Mouse (Mus musculus) v-Abl transformed pro-B cells (cell line): ENCODE data around the gene Brsk1.

Source experiments
- in situ Hi-C, 2 experiments: fragments of 400-800 bp; cut with MboI; formaldehyde crosslinking; loops; one replicate each; pipeline ENCODE4 v1.15.1; 2025; ENCODE audit not compliant: unreplicated experiment in 2 of 2

Gene Brsk1

DNA sequence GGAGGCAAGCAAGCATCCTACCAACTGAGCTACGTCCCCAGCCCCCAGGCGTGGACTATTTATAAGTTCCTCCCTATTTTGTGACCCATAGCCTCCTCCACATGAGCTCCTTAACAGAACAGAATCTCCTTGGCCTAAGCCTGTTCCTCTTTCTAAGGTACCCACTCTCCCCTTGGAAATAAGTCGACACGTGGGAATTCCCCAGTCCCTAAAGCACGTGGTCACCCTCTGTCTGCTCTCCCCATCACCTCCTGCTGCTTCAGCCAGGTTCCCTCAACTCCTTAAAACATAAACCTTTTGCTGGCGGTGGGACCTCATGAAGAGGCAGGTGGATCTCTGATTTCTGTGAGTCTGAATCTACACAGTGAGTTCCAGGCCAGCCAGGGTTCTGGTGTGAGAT is 26.6 kb downstream of the Brsk1 start:
- in situ Hi-C loops, result no loop called here

DNA sequence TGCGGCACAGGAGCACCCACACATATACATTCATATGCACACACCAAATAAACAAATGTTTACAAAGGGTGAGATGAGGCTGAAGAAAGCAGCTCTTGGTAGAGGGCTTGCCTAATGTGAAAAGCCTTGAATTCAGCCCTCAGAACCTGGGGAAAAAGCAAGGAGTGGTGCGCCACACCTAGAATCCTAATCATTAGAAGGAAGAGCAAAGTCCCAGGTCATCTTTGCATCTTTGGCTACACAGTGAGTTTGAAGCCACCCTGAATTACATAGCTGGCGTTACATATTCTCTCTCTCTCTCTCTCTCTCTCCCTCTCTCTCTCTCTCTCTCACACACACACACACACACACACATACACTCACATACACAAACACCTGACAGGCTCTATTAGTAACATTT is 28.9 kb downstream of the Brsk1 start:
- in situ Hi-C loops, result no loop called here

DNA sequence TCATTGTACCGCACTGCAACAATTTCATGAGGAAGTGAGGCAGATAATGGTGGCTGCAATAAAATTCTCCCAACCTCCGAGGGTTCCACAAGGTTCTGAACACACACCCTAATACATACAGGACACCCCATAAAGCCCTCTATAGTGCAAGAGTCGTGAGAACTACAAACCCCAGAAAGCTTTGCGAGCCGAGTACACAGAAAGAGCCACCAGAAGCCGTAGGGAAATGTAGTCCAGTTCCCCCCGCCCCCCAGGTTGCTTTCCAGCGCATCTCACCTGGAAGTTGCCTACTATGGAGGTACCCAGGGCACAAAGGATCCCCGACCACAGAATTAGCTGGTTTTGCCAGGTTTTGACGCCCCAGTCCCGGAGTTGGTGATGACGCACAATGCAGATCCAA is 33.1 kb downstream of the Brsk1 start:
- in situ Hi-C loops, result no loop called here

- in situ Hi-C loops, result no loop called here
These were observed 34.0 kb downstream of the Brsk1 start for GRCm38 (mm10) chr7:4724359-4724758.

DNA sequence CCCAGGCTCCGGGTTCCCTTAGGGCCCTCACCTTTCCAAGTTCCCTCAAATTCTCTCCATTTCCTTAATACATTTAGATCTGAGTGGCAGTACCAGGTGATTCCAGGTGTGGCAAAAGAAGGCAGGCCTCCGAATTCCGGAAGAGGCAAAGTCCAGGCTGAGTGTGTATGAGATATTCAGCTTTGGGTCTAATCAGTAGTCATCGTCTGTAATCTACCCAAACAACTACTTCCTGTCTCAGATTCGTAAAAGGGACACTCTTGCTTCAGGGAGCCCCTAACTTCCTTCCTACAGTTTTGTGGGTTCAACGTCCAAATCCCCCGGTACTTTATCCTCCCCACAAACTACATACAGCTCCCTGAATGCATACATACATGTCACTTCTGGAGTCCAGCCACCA is 34.8 kb downstream of the Brsk1 start, which contains the start of gene Tmem150b:
Gene Tmem150b, minus strand, starts transcription at position 81 of the 400 bp plus-strand sequence.
- in situ Hi-C loops, result no loop called here

- in situ Hi-C loops, result loop anchor here in 1 of 2 experiments (5.0 kb wide), 1 partner anchor 34 kb away; no protein-coding TSS in a partner anchor
These were observed 40.7 kb downstream of the Brsk1 start for GRCm38 (mm10) chr7:4731090-4731489.

- in situ Hi-C loops, result loop anchor here in 1 of 2 experiments (5.0 kb wide), 1 partner anchor 36 kb away; no protein-coding TSS in a partner anchor
These were observed 42.6 kb downstream of the Brsk1 start for GRCm38 (mm10) chr7:4732968-4733392.

DNA sequence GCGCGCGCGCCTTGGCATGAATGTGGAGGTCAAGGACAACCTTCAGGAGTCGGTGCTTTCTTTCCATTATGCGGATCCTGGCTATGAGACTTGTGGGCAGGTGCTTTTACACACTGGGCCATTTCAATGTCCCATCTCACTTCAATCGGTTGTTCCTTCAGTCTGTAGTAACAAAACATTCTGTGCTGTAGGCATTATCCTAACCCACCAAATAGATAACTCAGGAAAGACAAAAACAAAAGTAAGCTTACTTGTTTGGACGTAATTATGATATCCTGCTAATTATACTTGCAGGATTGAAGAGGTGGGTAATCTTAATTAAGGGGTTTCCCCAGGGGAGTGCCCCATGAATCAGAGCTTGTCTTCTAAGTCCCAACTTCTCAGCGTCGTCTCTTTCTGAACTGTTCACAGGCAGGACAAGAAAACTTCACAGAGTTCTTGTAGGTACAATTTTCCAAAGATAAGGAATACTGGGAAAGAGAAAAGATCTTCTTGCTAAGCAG is 48.7 kb downstream of the Brsk1 start:
- in situ Hi-C loops, result loop anchor here in 1 of 2 experiments (5.0 kb wide), 1 partner anchor 52 kb away; the partner anchor contains the start of gene Hspbp1

DNA sequence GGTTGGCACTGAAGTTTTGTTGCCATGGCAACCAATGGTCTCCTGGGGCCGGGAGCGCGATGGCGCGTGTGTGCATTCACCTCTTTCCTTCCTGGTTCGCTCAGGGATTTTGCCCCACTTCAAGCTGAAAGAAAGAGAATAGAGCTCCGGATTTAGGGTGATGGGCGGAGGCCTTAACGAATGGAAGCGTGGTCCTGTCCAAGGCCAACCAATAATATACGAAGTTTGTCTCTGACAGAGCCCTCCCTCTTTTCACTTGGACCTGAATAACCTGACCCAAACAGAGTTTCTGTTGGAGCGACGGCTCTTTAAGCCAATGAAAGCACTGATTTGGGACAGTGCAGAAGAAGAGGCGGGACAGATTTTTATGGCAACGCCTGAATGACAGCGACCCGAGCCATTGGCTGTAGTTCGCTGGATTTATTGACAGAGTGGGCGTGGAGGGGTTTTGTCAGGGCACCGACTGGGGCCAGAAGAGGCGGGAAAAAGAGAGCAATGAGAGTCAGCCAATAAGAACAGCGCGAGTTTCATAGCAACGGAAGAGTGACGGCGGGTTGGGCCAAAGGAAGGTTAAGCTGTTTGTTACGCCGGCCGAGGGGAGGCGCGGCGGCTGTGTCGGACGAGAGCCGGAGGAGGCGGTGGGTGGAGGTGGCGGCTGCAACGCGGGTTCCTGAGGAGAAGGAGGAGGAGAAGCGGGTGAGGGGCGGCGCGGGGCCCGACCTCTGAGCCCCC is 49.3 kb downstream of the Brsk1 start, which contains the start of gene Kmt5c:
Gene Kmt5c, plus strand, starts transcription at position 572 of the 732 bp plus-strand sequence.
- in situ Hi-C loops, result loop anchor here in 1 of 2 experiments (5.0 kb wide), 1 partner anchor 52 kb away; the partner anchor contains the start of gene Hspbp1

- in situ Hi-C loops, result no loop called here
These were observed 49.9 kb downstream of the Brsk1 start for GRCm38 (mm10) chr7:4740309-4740727.

- in situ Hi-C loops, result no loop called here
These were observed 50.7 kb downstream of the Brsk1 start for GRCm38 (mm10) chr7:4741151-4741550.

DNA sequence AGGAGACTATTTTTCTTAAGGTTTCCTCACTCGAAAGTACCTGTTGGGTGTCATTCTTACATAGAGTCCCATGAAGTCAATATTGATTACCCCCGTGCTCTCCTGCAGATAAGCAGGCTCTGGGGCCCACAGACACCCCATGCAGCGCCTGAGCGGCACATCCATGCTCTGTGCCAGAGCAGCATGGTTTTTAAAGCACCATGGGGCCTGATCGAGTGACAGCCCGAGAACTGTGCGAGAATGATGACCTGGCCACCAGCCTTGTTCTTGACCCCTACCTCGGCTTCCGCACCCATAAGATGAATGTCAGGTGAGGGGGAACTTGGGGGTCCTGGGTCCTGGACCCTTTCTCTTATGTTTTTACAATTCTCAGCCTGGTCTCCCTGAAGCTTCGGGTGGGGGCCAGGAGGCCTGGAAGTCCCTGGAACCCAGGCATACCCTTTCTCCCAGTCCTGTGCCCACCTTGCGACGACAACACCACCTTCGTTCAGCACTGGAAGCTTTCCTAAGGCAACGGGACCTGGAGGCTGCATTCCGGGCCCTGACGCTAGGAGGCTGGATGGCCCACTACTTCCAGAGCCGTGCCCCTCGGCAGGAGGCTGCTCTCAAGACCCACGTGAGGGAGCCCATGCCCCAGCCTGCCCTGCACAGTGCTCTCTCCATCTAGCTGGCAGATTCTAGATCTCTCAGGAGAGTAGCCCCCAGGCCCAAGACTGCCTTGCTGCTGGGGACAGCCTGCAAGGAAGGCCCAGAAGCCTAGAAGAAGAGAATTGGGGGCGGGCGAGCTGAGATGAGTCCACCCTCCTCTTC is 51.5 kb downstream of the Brsk1 start:
- in situ Hi-C loops, result no loop called here

GRCm38 (mm10) chr7:4742482-4742819 is 52.0 kb downstream of the Brsk1 start:
- in situ Hi-C loops, result no loop called here

DNA sequence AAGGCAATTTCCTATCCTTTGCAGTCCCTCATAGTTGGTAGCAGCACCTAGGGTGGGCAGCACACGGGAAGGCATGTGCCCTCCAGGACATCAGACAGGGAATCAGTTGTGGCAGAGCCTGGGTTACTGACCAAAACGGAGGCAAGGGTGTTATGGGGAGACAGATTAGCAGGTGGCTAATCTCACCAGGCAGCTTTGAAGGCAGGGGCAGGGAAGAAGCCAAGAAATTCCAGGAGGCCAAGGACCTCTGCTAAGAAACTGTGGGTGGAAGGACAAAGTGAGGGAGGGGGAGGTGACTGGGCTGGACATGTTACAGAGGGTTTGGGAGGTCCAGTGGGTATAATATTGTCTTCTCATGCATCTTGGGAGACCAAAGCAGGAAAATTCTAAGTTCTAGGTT is 53.0 kb downstream of the Brsk1 start:
- in situ Hi-C loops, result no loop called here

DNA sequence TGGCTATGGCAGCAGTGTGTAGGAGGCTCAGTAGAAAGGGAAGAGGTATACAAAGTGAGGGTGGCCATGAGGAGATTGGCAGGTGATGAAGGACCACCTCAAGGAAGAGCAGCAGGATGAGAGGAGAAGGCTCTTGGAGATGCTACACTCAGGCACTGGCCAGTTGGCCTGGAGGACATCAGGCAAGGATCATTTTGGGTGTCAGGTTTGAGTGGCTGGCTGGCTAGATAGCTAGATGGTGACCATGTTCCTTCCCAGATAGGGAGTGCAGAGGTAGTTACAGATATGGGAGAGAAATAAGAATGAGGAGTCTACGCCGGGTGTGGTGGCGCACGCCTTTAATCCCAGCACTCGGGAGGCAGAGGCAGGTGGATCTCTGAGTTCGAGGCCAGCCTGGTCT is 54.5 kb downstream of the Brsk1 start:
- in situ Hi-C loops, result loop anchor here (5.0 kb wide), 2 partner anchors 37 to 42 kb away; partner anchors contain the start of genes Il11 (in 1 of the 2), Tmem190 (in 1 of the 2) and Tmem238 (in 1 of the 2)

GRCm38 (mm10) chr7:4746326-4746980 is 56.0 kb downstream of the Brsk1 start:
- in situ Hi-C loops, result loop anchor here (5.0 kb wide), 2 partner anchors 36 to 41 kb away; partner anchors contain the start of genes Il11 (in 1 of the 2), Tmem190 (in 1 of the 2) and Tmem238 (in 1 of the 2)

DNA sequence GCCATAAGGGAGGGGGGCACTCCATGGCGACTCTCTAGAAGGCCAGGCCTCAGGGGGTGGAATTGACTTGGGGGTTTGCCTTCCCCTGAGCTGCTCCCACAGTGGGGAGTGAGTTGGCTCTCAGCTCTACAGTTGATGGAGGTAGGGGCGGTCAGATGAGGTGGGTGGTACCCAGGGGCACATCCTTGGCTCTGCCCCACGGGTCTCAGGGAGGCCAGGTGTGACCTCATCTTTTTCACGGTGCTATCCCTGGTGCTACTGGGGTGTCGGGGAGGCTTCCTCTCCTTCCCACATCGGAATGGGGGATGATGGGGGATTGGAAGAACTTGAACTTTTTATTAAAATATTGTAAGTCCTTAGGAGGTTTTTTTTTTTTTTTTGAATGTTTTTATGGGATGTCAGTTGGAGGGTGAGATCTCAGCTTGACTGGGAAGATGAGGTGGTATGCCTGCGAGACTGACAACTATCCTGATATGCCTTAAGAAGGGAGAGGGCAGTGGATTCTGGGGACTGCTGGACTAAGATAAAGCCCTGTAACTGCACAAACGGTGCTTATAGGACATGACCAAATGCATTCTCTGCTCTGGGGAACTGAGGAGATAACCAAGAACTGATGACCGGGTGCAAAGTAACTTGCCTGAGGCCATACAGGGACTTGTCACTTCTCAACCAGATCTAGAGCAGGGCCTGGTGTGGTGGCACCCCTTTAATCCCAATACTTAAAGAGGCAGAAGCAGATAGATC is 56.9 kb downstream of the Brsk1 start:
- in situ Hi-C loops, result loop anchor here (5.0 kb wide), 2 partner anchors 35 to 40 kb away; partner anchors contain the start of genes Il11 (in 1 of the 2), Tmem190 (in 1 of the 2) and Tmem238 (in 1 of the 2)

- in situ Hi-C loops, result loop anchor here (5.0 kb wide), 2 partner anchors 34 to 39 kb away; partner anchors contain the start of genes Il11 (in 1 of the 2), Tmem190 (in 1 of the 2) and Tmem238 (in 1 of the 2)
These were observed 57.9 kb downstream of the Brsk1 start for GRCm38 (mm10) chr7:4748321-4748720.

DNA sequence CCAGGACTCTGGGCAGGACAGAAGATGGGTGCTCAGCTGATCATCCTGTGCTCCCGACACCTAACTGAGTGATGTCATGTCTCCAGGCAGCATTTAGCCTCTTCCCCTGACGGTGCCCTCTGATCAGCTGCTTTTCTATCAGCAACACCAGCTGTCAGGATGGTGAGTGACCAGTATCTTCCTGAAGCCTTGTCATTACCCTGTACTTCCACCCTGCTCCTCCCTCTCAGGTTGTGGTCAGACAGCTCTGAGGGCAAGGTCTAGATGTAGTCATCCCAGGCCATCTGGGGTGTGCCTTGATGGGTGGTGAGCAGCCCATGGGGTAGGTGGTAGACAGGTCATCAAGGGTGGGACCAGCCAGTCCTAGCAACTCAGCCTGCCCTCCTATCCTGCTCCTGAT is 58.8 kb downstream of the Brsk1 start:
- in situ Hi-C loops, result loop anchor here (5.0 kb wide), 2 partner anchors 33 to 38 kb away; partner anchors contain the start of genes Il11 (in 1 of the 2), Tmem190 (in 1 of the 2) and Tmem238 (in 1 of the 2)
